Mouse (Mus musculus) hindbrain, postnatal 0 days (tissue): ENCODE results near the gene Gm5105. TPM values are rescaled to one million over a fixed set of nuclear protein-coding genes. Genes with fewer than 3 reads are reported as not detected.

Source experiments
- ATAC-seq: fragments of 200-750 bp; cut with Nextera tagmentation; 2 replicates; pipeline ENCODE4 v1.8.0; 2017; ENCODE audit warnings: mild to moderate bottlenecking, moderate TSS enrichment, moderate library complexity
- DNase-seq: peaks from one replicate; pipeline ENCODE4 v3.0.0-alpha.2; 2015; ENCODE audit warnings: low spot score
- H3K27ac ChIP-seq: fragments of 300-500 bp; sonication (generic); 2 replicates; pipeline ENCODE4 v1.5.1; 2014; ENCODE audit warnings: mild to moderate bottlenecking
- H3K27me3 ChIP-seq: fragments of 300-500 bp; sonication (generic); 2 replicates; pipeline ENCODE4 v1.6.1; 2014; ENCODE audit warnings: low read length, mixed read lengths; ENCODE audit not compliant: insufficient read depth
- H3K36me3 ChIP-seq: fragments of 300-500 bp; sonication (generic); 2 replicates; pipeline ENCODE4 v1.6.1; 2014; ENCODE audit warnings: low read length, mixed read lengths; ENCODE audit not compliant: insufficient read depth
- H3K4me1 ChIP-seq: fragments of 300-500 bp; sonication (generic); 2 replicates; pipeline ENCODE4 v1.6.1; 2014; ENCODE audit warnings: antibody characterized with exemption, low read length, mixed read lengths; ENCODE audit not compliant: insufficient read depth
- H3K4me2 ChIP-seq: fragments of 300-500 bp; sonication (generic); 2 replicates; pipeline ENCODE4 v1.6.1; 2014; ENCODE audit warnings: low read depth, mild to moderate bottlenecking, low read length, moderate library complexity, mixed read lengths
- H3K4me3 ChIP-seq: fragments of 300-500 bp; sonication (generic); 2 replicates; pipeline ENCODE4 v1.5.1; 2014; ENCODE audit warnings: low read length
- H3K9ac ChIP-seq: fragments of 300-500 bp; sonication (generic); replicated peaks from 2 replicates; pipeline ENCODE4 v1.6.1; 2014; ENCODE audit warnings: mild to moderate bottlenecking, low read length, moderate library complexity, mixed read lengths
- H3K9me3 ChIP-seq: fragments of 300-500 bp; sonication (generic); 2 replicates; pipeline ENCODE4 v1.6.1; 2016; ENCODE audit warnings: low read length, mixed read lengths
- CTCF ChIP-seq: IDR thresholded peaks from 2 replicates; pipeline ENCODE4 v1.5.1; 2016; ENCODE audit warnings: antibody characterized with exemption, control low read depth, low read depth
- WGBS: fragments of 180-500 bp; shearing (Covaris S2); extraction: QIAGEN DNeasy Blood & Tissue Kit; methylation state at CpG from one replicate; pipeline ENCODE4 v1.1.7; 2014; 5-methylcytosine and 5-hydroxymethylcytosine counted together
- polyA plus RNA-seq: library from polyadenylated mRNA; unstranded; fragments of >200 nt; fragmentation: Nextera tagmentation; extraction: Ambion mirVana; gene quantifications from 2 replicates; pipeline ENCODE4 v1.2.1, GENCODE M21; 2015
- total RNA-seq: library from RNA; depleted of rRNA; stranded (reverse); fragments of >200 nt; gene quantifications from 2 replicates; pipeline ENCODE4 v1.2.3, GENCODE M21; 2014

Gene Gm5105
- total and polyA plus RNA-seq, 2 experiments from 2014 or later, result 0.11 TPM; not detected in 1

GRCm38 (mm10) chr3:138062673-138063072 lies 4.5 kb downstream of the Gm5105 start:
- H3K27ac ChIP-seq, result no peak overlapping the region
- DNase-seq, result no peak
- no peaks in the 10 kb centered on the region; the same call in 1 of the 2 replicates for H3K27me3 ChIP-seq
- H3K9ac ChIP-seq, result no peak overlapping the region
- no peak overlapping the region for H3K4me2 ChIP-seq
- 72% methylated on average over 4 of the region's 4 CpGs for WGBS
- no peak overlapping the region for H3K4me3 ChIP-seq
- no peak for ATAC-seq
- H3K9me3 ChIP-seq, result no peaks in the 10 kb centered on the region
- H3K4me1 ChIP-seq, result 0 out of 2 replicates have a peak, but pooled peaks cover 5% of the 10 kb centered on the region
- no peaks in the 10 kb centered on the region for H3K36me3 ChIP-seq
- no peak for TF ChIP-seq CTCF

GRCm38 (mm10) chr3:138061205-138061911 lies 5.8 kb downstream of the Gm5105 start:
- H3K9ac ChIP-seq, result no peak overlapping the region
- no peak overlapping the region for H3K4me3 ChIP-seq
- H3K4me2 ChIP-seq, result no peak overlapping the region
- TF ChIP-seq CTCF, result no peak
- H3K27ac ChIP-seq, result no peak overlapping the region
- no peaks in the 10 kb centered on the region; the same call in 1 of the 2 replicates for H3K27me3 ChIP-seq
- DNase-seq (no peak), ATAC-seq (no peak)
- 0 out of 2 replicates have a peak, but pooled peaks cover 5% of the 10 kb centered on the region for H3K4me1 ChIP-seq
- no peaks in the 10 kb centered on the region for H3K9me3 ChIP-seq
- H3K36me3 ChIP-seq, result no peaks in the 10 kb centered on the region
- 86% methylated on average over 9 of the region's 9 CpGs for WGBS

- WGBS, result 88% methylated on average over 7 of the region's 7 CpGs
- H3K4me2 ChIP-seq, result no peak overlapping the region
- H3K9ac ChIP-seq, result no peak overlapping the region
- no peak for DNase-seq
- no peaks in the 10 kb centered on the region for H3K27me3 ChIP-seq
- no peak overlapping the region for H3K27ac ChIP-seq
- TF ChIP-seq CTCF, result no peak
- H3K4me1 ChIP-seq, result 0 out of 2 replicates have a peak, but pooled peaks cover 5% of the 10 kb centered on the region
- no peak overlapping the region for H3K4me3 ChIP-seq
- ATAC-seq, result no peak
- H3K36me3 ChIP-seq, result no peaks in the 10 kb centered on the region
- no peaks in the 10 kb centered on the region for H3K9me3 ChIP-seq
Observed at GRCm38 (mm10) chr3:138060429-138060828, 6.8 kb downstream of the Gm5105 start.

DNA sequence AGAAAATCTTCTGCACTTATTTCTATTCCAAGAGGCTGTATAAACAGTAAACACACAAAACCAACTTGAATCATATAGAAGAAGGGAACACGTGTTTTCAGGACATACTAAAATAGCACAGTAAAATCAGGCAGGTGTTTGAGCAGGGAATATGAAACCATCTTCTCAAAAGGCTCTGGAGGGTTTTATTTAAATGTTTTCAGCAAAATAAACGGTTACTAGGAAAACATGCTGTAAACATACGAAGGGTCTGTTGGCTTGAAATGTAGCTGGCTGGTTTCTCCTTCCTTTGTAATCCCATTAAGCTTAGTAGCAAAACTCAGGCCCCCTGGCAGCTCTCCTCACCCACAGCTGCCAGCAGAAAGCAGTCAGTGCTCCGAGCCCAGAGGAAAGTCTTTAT lies 9.0 kb downstream of the Gm5105 start:
- WGBS, result 47% methylated on average over 4 of the region's 4 CpGs
- Histone ChIP-seq H3K27ac (no peak overlapping the region), H3K4me3 (no peak overlapping the region), H3K27me3 (no peaks in the 10 kb centered on the region), H3K4me1 (no peaks in the 10 kb centered on the region), H3K4me2 (no peak overlapping the region), H3K9me3 (no peaks in the 10 kb centered on the region), H3K9ac (no peak overlapping the region), H3K36me3 (no peaks in the 10 kb centered on the region)
- no peak for TF ChIP-seq CTCF
- DNase-seq, result peak; percentile 42
- no peak for ATAC-seq

GRCm38 (mm10) chr3:138056976-138057375 lies 10.2 kb downstream of the Gm5105 start:
- 0 out of 2 replicates have a peak, but pooled peaks have one; percentile 21 for ATAC-seq
- Histone ChIP-seq H3K36me3 (no peaks in the 10 kb centered on the region), H3K27me3 (no peaks in the 10 kb centered on the region), H3K27ac (no peak overlapping the region), H3K9me3 (no peaks in the 10 kb centered on the region), H3K4me2 (no peak overlapping the region), H3K4me1 (no peaks in the 10 kb centered on the region), H3K9ac (no peak overlapping the region), H3K4me3 (no peak overlapping the region)
- no peak for DNase-seq
- TF ChIP-seq CTCF, result no peak
- WGBS, result 43% methylated on average over 7 of the region's 7 CpGs

- no peak overlapping the region for H3K4me3 ChIP-seq
- no peak for TF ChIP-seq CTCF
- H3K9me3 ChIP-seq, result no peaks in the 10 kb centered on the region
- H3K4me1 ChIP-seq, result no peaks in the 10 kb centered on the region
- DNase-seq (no peak), ATAC-seq (no peak)
- no peaks in the 10 kb centered on the region for H3K27me3 ChIP-seq
- no peak overlapping the region for H3K9ac ChIP-seq
- WGBS, result 42% methylated on average over 4 of the region's 4 CpGs
- H3K27ac ChIP-seq, result no peak overlapping the region
- H3K4me2 ChIP-seq, result no peak overlapping the region
- H3K36me3 ChIP-seq, result no peaks in the 10 kb centered on the region
Observed at GRCm38 (mm10) chr3:138053969-138054368, 13.2 kb downstream of the Gm5105 start.

GRCm38 (mm10) chr3:138051431-138051830 lies 15.8 kb downstream of the Gm5105 start:
- Histone ChIP-seq H3K27me3 (no peaks in the 10 kb centered on the region), H3K36me3 (no peaks in the 10 kb centered on the region), H3K4me2 (no peak overlapping the region), H3K27ac (no peak overlapping the region), H3K9ac (no peak overlapping the region), H3K4me3 (no peak overlapping the region), H3K4me1 (no peaks in the 10 kb centered on the region), H3K9me3 (no peaks in the 10 kb centered on the region)
- WGBS, result 66% methylated on average over 3 of the region's 3 CpGs
- no peak for TF ChIP-seq CTCF
- DNase-seq (no peak), ATAC-seq (no peak)
